Mouse (Mus musculus): Measurements from ENCODE around the gene Gzmg.
A peak's percentile ranks its signal among the peaks of the same experiment; 100 is the strongest.
"Not testable (repeated sequence)": the region's sequence is repeated elsewhere in the genome, so short reads cannot be mapped to it uniquely, and the experiment has no call there.

Gene Gzmg

GRCm38 (mm10) chr14:56159479-56159878 is at the start of gene Gzmg:
Gzmg (minus strand) TSS chr14:56159579.
- not testable (repeated sequence) for DNase-seq (ENCODE audit: low spot score in 2 of 2)

DNA sequence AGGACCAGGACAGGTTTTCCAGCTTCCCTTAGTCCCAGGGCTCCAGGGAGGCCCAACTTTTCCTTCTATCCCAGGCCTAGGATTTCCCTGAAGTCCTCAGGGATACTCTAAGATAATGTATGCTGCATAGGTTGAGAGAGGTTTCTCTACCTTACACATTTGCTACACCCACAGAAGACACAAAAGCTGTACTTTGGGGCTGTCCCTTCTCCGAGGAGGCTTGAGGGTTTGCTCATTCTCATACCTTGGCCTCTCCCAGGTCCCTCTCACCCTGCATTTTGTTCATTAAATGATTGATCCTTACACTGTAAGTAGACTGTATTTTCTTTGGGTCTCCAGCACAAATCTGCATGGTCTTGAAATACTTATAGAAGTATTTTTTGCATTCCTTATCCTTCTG is 46.2 kb upstream of the Gzmg start:
- no peak for DNase-seq (ENCODE audit: low spot score in 2 of 2)

DNA sequence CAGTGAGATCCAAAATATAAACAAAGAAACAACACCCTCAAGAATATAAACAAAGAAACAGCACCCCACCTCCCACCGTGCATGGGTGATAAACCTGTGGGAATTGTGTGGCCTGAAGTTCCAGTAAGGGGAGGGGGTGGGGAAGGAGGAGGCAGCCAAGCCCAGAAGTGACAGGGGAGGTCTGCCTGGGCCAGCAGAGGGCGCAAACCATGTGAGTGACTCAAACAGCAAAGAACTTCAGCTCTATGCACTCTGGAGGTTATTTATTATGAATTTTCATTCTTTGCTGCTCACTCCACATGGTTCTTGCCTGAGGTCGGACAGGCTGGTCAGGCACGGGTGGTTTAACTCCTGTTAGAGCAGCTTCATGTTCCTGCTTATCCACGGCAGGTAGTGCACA is 45.6 kb upstream of the Gzmg start:
- DNase-seq (ENCODE audit: low spot score in 2 of 2), result peak in 1 of 2 experiments; percentile 61

GRCm38 (mm10) chr14:56203975-56204374 is 44.6 kb upstream of the Gzmg start:
- DNase-seq (ENCODE audit: low spot score in 2 of 2), result peak; percentile 43 to 80

DNA sequence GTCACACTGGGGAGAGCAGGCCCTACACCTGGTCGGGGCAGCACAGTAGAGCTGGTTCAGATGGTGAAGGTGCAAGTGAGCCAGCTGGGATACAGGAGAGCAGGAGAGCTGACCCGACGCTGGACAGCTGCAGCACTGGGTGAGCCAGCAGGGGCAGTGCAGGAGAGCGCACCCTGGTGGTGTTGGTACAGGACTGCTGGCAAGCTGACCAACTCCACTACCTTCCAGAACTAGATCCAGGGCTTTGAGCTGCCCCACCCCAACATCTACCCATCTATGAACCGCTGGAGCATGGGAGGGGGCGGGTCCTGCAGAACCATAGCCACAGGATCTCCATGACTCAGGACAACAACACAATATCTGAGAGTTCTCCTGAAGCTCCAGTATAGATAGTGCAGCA is 27.6 kb upstream of the Gzmg start:
- no peak for DNase-seq (ENCODE audit: low spot score in 2 of 2)

DNA sequence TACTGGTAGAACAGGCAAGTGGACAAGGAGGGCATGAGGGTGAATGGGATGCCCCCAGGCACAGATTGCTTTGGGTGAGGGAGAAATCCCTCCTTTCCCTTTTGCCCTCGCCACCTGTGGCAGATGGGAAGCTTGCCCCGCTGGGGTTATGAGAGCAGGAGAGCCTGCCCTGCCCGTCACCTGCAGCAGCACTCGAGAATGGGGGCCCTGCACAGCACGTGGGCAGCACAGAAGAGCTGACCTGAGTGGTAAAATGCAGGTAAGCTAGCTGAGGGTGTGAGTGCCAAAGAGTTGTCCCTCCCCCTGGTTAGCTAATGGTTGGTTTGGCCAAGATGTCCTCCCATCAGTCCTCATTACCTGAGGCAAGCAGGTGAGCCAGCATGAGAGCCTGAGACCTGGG is 27.1 kb upstream of the Gzmg start:
- peak in 1 of 2 experiments; percentile 51 for DNase-seq (ENCODE audit: low spot score in 2 of 2)

DNA sequence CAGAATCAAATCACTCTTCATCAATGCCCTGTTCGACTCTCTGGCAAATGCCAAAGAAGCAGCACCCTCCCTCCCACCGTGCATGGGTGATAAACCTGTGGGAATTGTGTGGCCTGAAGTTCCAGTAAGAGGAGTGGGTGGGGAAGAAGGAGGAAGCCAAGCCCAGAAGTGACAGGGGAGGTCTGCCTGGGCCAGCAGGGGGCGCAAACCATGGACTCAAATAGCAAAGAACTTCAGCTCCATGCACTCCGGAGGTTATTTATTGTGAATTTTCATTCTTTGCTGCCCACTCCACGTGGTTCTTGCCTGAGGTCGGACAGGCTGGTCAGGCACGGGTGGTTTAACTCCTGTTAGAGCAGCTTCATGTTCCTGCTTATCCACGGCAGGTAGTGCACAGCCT is 18.3 kb upstream of the Gzmg start:
- DNase-seq (ENCODE audit: low spot score in 2 of 2), result peak; percentile 27 to 74

DNA sequence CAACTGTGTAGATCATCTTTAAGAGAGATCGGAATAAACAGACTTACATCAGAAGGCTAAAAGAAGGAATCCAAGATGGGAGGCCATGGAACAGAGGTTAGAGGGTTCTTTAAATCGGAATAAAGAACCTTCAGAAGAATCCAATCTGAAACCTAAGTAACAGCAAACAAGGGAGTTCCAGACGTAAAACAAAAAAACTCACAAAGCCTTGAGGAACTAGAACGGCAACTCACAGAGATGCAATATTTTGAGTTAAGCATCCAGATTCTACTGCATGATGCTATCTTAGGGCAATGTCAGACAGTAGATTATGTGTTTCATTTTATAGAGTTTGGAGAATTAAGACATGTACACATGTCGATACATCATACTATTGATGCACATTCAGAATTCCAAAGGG is 15.1 kb upstream of the Gzmg start, which contains the start of gene Gzmn:
Gzmn (minus strand) TSS at position 101 of the 400 bp plus-strand sequence.
- DNase-seq (ENCODE audit: low spot score in 2 of 2), result no peak

DNA sequence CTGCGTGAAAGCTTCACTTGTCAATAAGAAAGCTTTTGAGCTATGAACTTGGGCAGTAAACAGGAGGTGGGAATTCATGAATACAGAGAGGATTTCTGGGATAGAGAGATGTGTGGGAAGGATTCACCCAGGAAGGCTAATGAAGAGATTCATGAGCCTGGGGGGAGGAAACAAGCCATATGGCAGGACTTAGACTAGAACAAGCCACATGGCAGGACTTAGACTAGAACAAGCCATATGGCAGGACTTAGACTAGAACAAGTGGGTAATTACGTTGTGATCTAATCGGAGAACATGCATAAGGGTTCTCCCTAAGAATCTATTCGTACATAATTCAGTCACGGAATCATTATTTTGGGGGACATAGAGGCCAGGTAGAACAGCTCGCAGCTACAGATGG is 14.0 kb upstream of the Gzmg start:
- DNase-seq (ENCODE audit: low spot score in 2 of 2), result peak in 1 of 2 experiments; percentile 5

DNA sequence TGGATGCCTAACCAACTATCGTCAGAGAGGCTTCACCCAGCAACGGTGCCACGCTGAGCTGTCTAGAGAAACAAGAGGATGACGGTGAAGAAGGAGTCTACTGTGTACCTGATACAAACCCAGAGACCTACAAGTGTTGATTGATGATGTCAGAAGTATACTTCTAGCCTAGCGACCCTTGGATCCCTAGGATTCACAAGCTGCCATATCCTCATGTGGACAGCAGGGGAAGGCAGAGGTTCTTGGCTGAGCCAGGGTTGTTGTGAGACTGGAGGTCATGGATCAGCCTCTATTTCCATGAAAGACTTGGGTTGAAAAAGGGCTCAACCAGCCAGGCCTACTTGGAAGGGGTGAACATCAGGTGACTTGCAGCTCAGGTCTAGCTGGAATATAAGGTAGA is 13.4 kb upstream of the Gzmg start:
- DNase-seq (ENCODE audit: low spot score in 2 of 2), result peak in 1 of 2 experiments; percentile 34

GRCm38 (mm10) chr14:56168009-56168408 is 8.6 kb upstream of the Gzmg start:
- no peak for DNase-seq (ENCODE audit: low spot score in 2 of 2)

DNA sequence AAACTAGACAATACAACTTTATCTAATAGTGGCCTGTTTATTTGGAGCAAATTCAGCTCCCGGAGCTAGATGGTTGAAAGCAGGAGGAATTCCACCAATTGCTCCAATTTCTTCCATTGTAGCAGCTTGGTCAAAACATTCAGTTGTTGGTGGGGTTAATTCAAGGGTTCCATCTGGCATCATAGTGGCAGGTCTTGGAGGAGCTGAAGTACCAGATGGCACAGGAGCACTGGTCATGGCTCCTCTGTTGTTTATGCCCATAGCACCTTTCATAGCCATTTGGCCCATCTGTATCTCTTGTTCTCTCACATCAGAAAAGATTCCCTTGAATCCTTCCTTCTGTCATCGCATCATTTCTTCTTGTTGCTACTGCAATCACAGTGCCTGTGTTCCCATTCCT is 2.7 kb upstream of the Gzmg start:
- no peak for DNase-seq (ENCODE audit: low spot score in 2 of 2)

DNA sequence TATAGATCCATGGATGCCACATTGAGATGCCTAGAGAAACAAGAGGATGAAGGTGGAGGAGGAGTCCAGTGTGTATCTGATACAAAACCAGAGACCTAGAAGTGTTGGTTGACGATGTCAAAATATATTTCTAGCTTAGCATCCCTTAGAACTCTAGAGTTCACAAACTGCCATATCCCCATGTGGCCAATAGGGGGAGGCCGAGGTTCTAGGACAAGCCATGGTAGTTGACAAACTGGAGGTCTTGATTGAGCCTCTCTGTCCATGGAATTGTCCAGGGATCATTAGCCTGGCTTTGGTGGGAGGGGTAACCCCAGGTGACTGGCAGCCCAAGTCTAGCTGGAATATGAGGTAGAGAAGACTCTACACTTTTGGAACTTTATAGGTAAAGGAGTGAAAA is 4.0 kb downstream of the Gzmg start:
- DNase-seq (ENCODE audit: low spot score in 2 of 2), result no peak

GRCm38 (mm10) chr14:56133675-56134074 is 25.7 kb downstream of the Gzmg start:
- DNase-seq (ENCODE audit: low spot score in 2 of 2), result not testable (repeated sequence)

DNA sequence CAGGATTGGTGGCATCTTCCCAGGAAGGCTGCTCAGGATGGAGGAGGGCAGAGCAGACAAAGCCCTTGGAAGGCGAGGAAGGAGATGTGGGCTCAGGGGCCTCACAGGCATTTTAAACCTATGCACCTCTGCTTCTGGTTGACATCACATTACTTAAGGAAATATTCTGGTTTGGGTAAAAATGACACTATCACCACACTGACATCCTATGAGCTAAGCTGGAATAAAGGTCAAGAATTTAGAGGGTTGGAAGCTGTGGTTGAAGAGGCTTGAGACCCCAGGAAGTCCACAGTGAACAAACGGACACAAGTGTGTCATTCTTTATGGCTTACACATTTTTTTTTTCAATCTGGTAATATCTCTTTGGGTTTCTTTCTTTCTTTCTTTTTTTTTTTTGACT is 26.9 kb downstream of the Gzmg start, which contains the start of gene Gzmd:
Gzmd (minus strand) TSS at position 101 of the 400 bp plus-strand sequence.
- DNase-seq (ENCODE audit: low spot score in 2 of 2), result not testable (repeated sequence)

DNA sequence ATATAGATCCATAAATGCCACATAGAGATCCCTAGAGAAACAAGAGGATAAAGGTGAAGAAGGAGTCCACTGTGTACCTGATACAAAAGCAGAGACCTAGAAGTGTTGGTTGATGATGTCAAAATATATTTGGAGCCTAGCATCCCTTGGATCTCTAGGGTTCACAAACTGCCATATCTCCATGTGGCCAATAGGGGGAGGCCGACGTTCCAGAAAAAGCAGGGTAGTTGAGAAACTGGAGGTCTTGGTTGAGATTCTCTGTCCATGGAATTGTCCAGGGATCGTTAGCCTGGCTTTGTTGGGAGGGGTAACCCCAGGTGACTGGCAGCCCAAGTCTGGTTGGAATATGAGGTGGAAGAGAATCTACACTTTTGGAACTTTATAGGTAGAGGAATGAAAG is 31.0 kb downstream of the Gzmg start:
- no peak for DNase-seq (ENCODE audit: low spot score in 2 of 2)

DNA sequence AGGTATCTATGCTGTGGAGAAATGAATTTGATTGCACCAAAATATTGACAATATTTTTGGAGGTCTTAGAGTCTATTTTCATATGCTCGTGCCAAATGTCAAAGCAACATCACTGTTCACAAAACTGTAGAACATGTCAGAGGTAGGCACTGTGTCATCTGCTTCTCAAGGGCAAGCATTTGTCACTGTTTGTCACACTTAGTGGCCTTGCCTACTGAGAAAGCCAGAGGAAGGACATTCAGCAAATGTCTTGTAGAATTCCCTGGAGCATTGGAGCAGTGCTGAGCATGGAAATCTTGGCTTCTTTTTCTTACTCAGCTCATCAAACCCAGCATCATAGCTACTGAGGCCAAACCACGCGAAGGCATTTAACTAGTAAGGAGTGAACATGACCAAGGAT is 35.9 kb downstream of the Gzmg start:
- DNase-seq (ENCODE audit: low spot score in 2 of 2), result no peak

DNA sequence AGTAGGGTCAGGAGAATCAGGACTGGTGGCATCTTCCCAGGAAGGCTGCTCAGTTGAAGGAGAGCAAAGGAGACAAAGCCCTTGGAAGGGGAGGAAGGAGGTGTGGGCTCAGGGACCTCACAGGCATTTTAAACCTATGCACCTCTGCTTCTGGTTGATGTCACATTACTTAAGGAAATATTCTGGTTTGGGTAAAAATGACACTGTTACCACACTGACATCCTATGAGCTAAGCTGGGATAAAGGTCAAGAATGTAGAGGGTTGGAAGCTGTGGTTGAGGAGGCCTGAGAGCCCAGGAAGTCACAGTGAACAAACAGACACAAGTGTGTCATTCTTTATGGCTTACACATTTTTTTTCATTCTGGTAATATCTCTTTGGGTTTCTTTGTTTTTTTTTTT is 38.9 kb downstream of the Gzmg start, which contains the start of gene Gzme:
Gzme (minus strand) TSS at position 101 of the 400 bp plus-strand sequence.
- DNase-seq (ENCODE audit: low spot score in 2 of 2), result no peak

- DNase-seq (ENCODE audit: low spot score in 2 of 2), result not testable (repeated sequence)
Measured at GRCm38 (mm10) chr14:56115531-56116310, 43.7 kb downstream of the Gzmg start.

All from spleen, postnatal 4 days (tissue).